Mouse (Mus musculus) lung, adult 2 months (tissue): ENCODE measurements around the gene Acvr1.

Source experiments
- CTCF ChIP-seq: fragments of 200-500 bp; IDR thresholded peaks from 2 replicates; pipeline ENCODE4 v1.5.1; 2011; ENCODE audit warnings: mild to moderate bottlenecking, low read length, control low read depth; ENCODE audit not compliant: insufficient read depth
- POLR2A ChIP-seq: fragments of 200-500 bp; IDR thresholded peaks from 2 replicates; pipeline ENCODE4 v1.6.1; 2011; ENCODE audit warnings: low read depth, mild to moderate bottlenecking, control low read depth, low read length, borderline replicate concordance; ENCODE audit errors: extremely low read depth

- no peak for TF ChIP-seq CTCF
- no peak for TF ChIP-seq POLR2A
Observed at GRCm38 (mm10) chr2:58514489-58514888, 52.5 kb downstream of the Acvr1 start.
